Mouse (Mus musculus) C2C12 (cell line): Measurements from ENCODE around the gene Cst8. TPM values are rescaled to one million over a fixed set of nuclear protein-coding genes. Genes with fewer than 3 reads are reported as not detected.

ENCODE experiments used
- H3K27me3 ChIP-seq: one replicate; pipeline ENCODE4 v1.6.1; 2011; ENCODE audit not compliant: control insufficient read depth, insufficient read depth, insufficient read length
- H3K36me3 ChIP-seq: one replicate; pipeline ENCODE4 v1.6.1; 2011; ENCODE audit not compliant: control insufficient read depth, insufficient read depth
- H3K4me3 ChIP-seq: one replicate; pipeline ENCODE4 v1.5.1; 2011; ENCODE audit warnings: mild to moderate bottlenecking, control low read depth; ENCODE audit not compliant: poor library complexity, insufficient read depth, severe bottlenecking
- H3K79me2 ChIP-seq: one replicate; pipeline ENCODE4 v1.6.1; 2011; ENCODE audit not compliant: control insufficient read depth, insufficient read depth
- H3K79me3 ChIP-seq: one replicate; pipeline ENCODE4 v1.6.1; 2011; ENCODE audit warnings: low read depth, control low read depth
- H3ac ChIP-seq: one replicate; pipeline ENCODE3; 2011; ENCODE audit warnings: low read depth; ENCODE audit not compliant: control insufficient read depth, insufficient read length
- CEBPB ChIP-seq: IDR thresholded peaks from one replicate; pipeline ENCODE4 v1.6.1; 2011; ENCODE audit warnings: low read depth, mild to moderate bottlenecking, control low read depth, moderate library complexity
- CTCF ChIP-seq: IDR thresholded peaks from one replicate; pipeline ENCODE4 v1.5.1; 2011; ENCODE audit not compliant: control insufficient read depth, insufficient read depth, insufficient read length
- FOSL1 ChIP-seq: IDR thresholded peaks from one replicate; pipeline ENCODE4 v1.8.0; 2011; ENCODE audit warnings: mild to moderate bottlenecking, low read length; ENCODE audit not compliant: poor library complexity, insufficient read depth, severe bottlenecking
- MAX ChIP-seq: IDR thresholded peaks from one replicate; pipeline ENCODE4 v1.6.1; 2011; ENCODE audit warnings: mild to moderate bottlenecking, control low read depth
- MYOD1 ChIP-seq: IDR thresholded peaks from one replicate; pipeline ENCODE4 v1.6.1; 2011; ENCODE audit warnings: low read depth; ENCODE audit not compliant: control insufficient read depth, insufficient read length
- MYOG ChIP-seq: IDR thresholded peaks from one replicate; pipeline ENCODE4 v1.6.1; 2011; ENCODE audit not compliant: control insufficient read depth, insufficient read length; ENCODE audit errors: extremely low read depth
- USF1 ChIP-seq: IDR thresholded peaks from one replicate; pipeline ENCODE4 v1.6.1; 2011; ENCODE audit warnings: low read depth, mild to moderate bottlenecking, control low read depth, moderate library complexity
- polyA plus RNA-seq: library from polyadenylated mRNA; unstranded; fragments of >200 nt; fragmentation: generic; extraction: Trizol; gene quantifications from one replicate; pipeline ENCODE4 v1.2.1, GENCODE M21; 2012; ENCODE audit warnings: missing spikeins

Gene Cst8
- polyA plus RNA-seq, 1 experiment: not detected

- H3K4me3 ChIP-seq: no peak within 1 kb of the TSS
- H3K27me3 ChIP-seq: no peaks in the 10 kb centered on the region
- H3K79me2 ChIP-seq: no peaks in the 10 kb centered on the region
- no peaks in the 10 kb centered on the region for H3K79me3 ChIP-seq
- no peaks in the 10 kb centered on the region for H3K36me3 ChIP-seq
- no peak within 1 kb of the TSS for H3ac ChIP-seq
- TF ChIP-seq MYOG (no peak), MYOD1 (no peak), CTCF (no peak), FOSL1 (no peak), CEBPB (no peak), USF1 (no peak), MAX (no peak)
Observed at GRCm38 (mm10) chr2:148834912-148835311, 36.3 kb downstream of the Cst8 start, which contains the start of gene Cst9. Gene Cst9, plus strand, starts transcription at chr2:148835147.

GRCm38 (mm10) chr2:148838075-148838777 lies 39.6 kb downstream of the Cst8 start:
- Histone ChIP-seq H3K79me2 (no peaks in the 10 kb centered on the region), H3K4me3 (no peak overlapping the region), H3K79me3 (no peaks in the 10 kb centered on the region), H3K36me3 (no peaks in the 10 kb centered on the region), H3ac (no peak overlapping the region), H3K27me3 (no peaks in the 10 kb centered on the region)
- no peak for TF ChIP-seq CEBPB
- TF ChIP-seq MYOG: no peak
- TF ChIP-seq USF1: no peak
- TF ChIP-seq MAX: no peak
- no peak for TF ChIP-seq FOSL1
- TF ChIP-seq CTCF: no peak
- TF ChIP-seq MYOD1: no peak

GRCm38 (mm10) chr2:148839224-148839623 lies 40.6 kb downstream of the Cst8 start:
- H3K4me3 ChIP-seq: no peak overlapping the region
- TF ChIP-seq FOSL1: no peak
- TF ChIP-seq USF1: no peak
- no peak for TF ChIP-seq MYOG
- no peak for TF ChIP-seq CEBPB
- no peak for TF ChIP-seq MYOD1
- no peak for TF ChIP-seq MAX
- no peak for TF ChIP-seq CTCF
- no peaks in the 10 kb centered on the region for H3K27me3 ChIP-seq
- no peaks in the 10 kb centered on the region for H3K79me3 ChIP-seq
- H3K79me2 ChIP-seq: no peaks in the 10 kb centered on the region
- no peaks in the 10 kb centered on the region for H3K36me3 ChIP-seq
- H3ac ChIP-seq: no peak overlapping the region

- Histone ChIP-seq H3ac (no peak overlapping the region), H3K79me2 (no peaks in the 10 kb centered on the region), H3K4me3 (no peak overlapping the region), H3K79me3 (no peaks in the 10 kb centered on the region), H3K36me3 (no peaks in the 10 kb centered on the region), H3K27me3 (no peaks in the 10 kb centered on the region)
- TF ChIP-seq CEBPB (no peak), CTCF (peak; percentile 48)
Observed at GRCm38 (mm10) chr2:148851116-148851906, 52.7 kb downstream of the Cst8 start.

Other genes with a start within 250 kb of the Cst8 start
- gene Nxt1, start 126.2 kb upstream of the Cst8 start, polyA plus RNA-seq: 77.3 TPM
- 6.9 TPM for gene Gzf1, start 117.8 kb upstream of the Cst8 start, polyA plus RNA-seq
- gene Napb, start 66.3 kb upstream of the Cst8 start, polyA plus RNA-seq: 0.62 TPM
- 0.12 TPM for gene Cstl1, start 48.4 kb upstream of the Cst8 start, polyA plus RNA-seq
- not detected for gene Cst11, start 27.3 kb upstream of the Cst8 start, polyA plus RNA-seq
- not detected for gene 8030411F24Rik, start 16.8 kb upstream of the Cst8 start, polyA plus RNA-seq
- not detected for gene Cst12, start 9.4 kb upstream of the Cst8 start, polyA plus RNA-seq
- not detected for gene Cst13, start 21.3 kb downstream of the Cst8 start, polyA plus RNA-seq
- 0.06 TPM for gene Cst9, start 36.4 kb downstream of the Cst8 start, polyA plus RNA-seq
- not detected for gene 9230104L09Rik, start 66.3 kb downstream of the Cst8 start, polyA plus RNA-seq
- gene Cst3, start 76.9 kb downstream of the Cst8 start, polyA plus RNA-seq: 617 TPM
- not detected for gene Gm1330, start 204.5 kb downstream of the Cst8 start, polyA plus RNA-seq
- gene Gm10750, start 218.5 kb downstream of the Cst8 start, polyA plus RNA-seq: not detected